Mouse (Mus musculus) lung, embryonic 14.5 days (tissue): Measurements from ENCODE around the gene Sema4c. TPM values are rescaled to one million over a fixed set of nuclear protein-coding genes. Genes with fewer than 3 reads are reported as not detected.
"Not testable (repeated sequence)": the region's sequence is repeated elsewhere in the genome, so short reads cannot be mapped to it uniquely, and the experiment has no call there.

Experiments used
- ATAC-seq: fragments of 200-750 bp; cut with Nextera tagmentation; 2 replicates; pipeline ENCODE4 v1.8.0; 2017; ENCODE audit warnings: mild to moderate bottlenecking, moderate TSS enrichment, moderate library complexity; ENCODE audit not compliant: insufficient read depth
- DNase-seq: peaks from one replicate; pipeline ENCODE4 v3.0.0-alpha.2; 2015
- H3K27ac ChIP-seq: fragments of 300-500 bp; sonication (generic); 2 replicates; pipeline ENCODE4 v1.5.1; 2014; ENCODE audit warnings: low read depth, mild to moderate bottlenecking, moderate library complexity
- H3K27me3 ChIP-seq: fragments of 300-500 bp; sonication (generic); 2 replicates; pipeline ENCODE4 v1.6.1; 2014; ENCODE audit warnings: low read length, control low read depth; ENCODE audit not compliant: insufficient read depth
- H3K36me3 ChIP-seq: fragments of 300-500 bp; sonication (generic); 2 replicates; pipeline ENCODE4 v1.6.1; 2014; ENCODE audit warnings: control low read depth; ENCODE audit not compliant: insufficient read depth
- H3K4me1 ChIP-seq: fragments of 300-500 bp; sonication (generic); 2 replicates; pipeline ENCODE4 v1.6.1; 2014; ENCODE audit warnings: antibody characterized with exemption, control low read depth; ENCODE audit not compliant: insufficient read depth
- H3K4me2 ChIP-seq: fragments of 300-500 bp; sonication (generic); 2 replicates; pipeline ENCODE4 v1.6.1; 2014; ENCODE audit warnings: mild to moderate bottlenecking
- H3K4me3 ChIP-seq: fragments of 300-500 bp; sonication (generic); 2 replicates; pipeline ENCODE4 v1.5.1; 2014; ENCODE audit warnings: low read depth, low read length
- H3K9ac ChIP-seq: fragments of 300-500 bp; sonication (generic); 2 replicates; pipeline ENCODE4 v1.6.1; 2014
- H3K9me3 ChIP-seq: fragments of 300-500 bp; sonication (generic); 2 replicates; pipeline ENCODE4 v1.6.1; 2016; ENCODE audit warnings: low read depth, low read length, control low read depth
- CTCF ChIP-seq: IDR thresholded peaks from 2 replicates; pipeline ENCODE4 v1.5.1; 2016; ENCODE audit warnings: antibody characterized with exemption, low read depth
- WGBS: fragments of 180-500 bp; shearing (Covaris S2); extraction: QIAGEN DNeasy Blood & Tissue Kit; methylation state at CpG from one replicate; pipeline ENCODE4 v1.1.7; 2014; 5-methylcytosine and 5-hydroxymethylcytosine counted together
- polyA plus RNA-seq: library from polyadenylated mRNA; unstranded; fragments of >200 nt; fragmentation: Nextera tagmentation; extraction: Ambion mirVana; gene quantifications from 2 replicates; pipeline ENCODE4 v1.2.1, GENCODE M21; 2014

The Sema4c gene
- polyA plus RNA-seq, 1 experiment from 2014 or later, result 2.2 TPM

DNA sequence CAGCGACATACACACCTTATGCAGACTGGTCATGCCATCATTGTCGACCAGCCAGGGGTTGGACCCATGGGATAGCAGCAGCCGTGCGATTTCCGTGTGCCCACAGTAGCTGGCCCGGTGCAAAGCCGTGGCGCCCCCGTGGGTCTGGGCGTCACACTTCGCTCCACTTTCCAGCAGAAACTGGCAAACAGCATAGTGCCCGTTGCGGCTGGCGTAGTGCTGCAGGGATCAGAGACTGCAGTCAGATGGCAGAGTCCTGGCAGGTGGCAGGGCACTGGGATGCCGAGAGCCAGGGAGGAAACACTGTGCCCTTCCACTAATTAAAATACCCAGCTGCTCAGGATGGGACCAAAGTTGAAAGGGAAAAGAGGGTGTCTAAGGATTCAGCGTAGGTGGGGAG is 16.3 kb downstream of the Sema4c start:
- no peak overlapping the region for H3K4me3 ChIP-seq
- H3K9me3 ChIP-seq, result no peaks in the 10 kb centered on the region
- H3K9ac ChIP-seq, result no peak overlapping the region
- no peak for DNase-seq
- no peak overlapping the region for H3K27ac ChIP-seq
- TF ChIP-seq CTCF, result no peak
- WGBS, result 97% methylated on average over 16 of the region's 16 CpGs
- H3K36me3 ChIP-seq, result peaks cover 50% of the 10 kb centered on the region
- no peak overlapping the region for H3K4me2 ChIP-seq
- H3K4me1 ChIP-seq, result 0 out of 2 replicates have a peak, but pooled peaks cover 4% of the 10 kb centered on the region
- H3K27me3 ChIP-seq, result no peaks in the 10 kb centered on the region
- ATAC-seq, result no peak

DNA sequence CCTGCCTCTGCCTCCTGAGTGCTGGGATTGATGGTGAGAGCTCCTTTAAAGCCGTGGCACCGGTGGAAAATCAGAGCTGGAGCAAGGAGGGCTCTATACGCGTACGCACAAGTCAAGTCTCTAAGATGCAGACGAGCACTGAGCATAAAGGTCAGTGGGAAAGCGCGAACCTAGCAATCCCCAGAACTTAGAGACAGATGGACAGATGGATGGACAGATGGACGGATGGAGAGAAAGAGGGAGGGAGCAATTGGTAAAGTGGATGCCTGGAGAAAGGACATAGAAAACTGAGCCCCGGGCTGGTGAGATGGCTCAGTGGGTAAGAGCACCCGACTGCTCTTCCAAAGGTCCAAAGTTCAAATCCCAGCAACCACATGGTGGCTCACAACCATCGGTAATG is 17.3 kb downstream of the Sema4c start:
- Histone ChIP-seq H3K9me3 (no peaks in the 10 kb centered on the region), H3K27me3 (no peaks in the 10 kb centered on the region), H3K36me3 (peaks cover 54% of the 10 kb centered on the region), H3K9ac (no peak overlapping the region), H3K4me1 (no peaks in the 10 kb centered on the region), H3K4me3 (no peak overlapping the region), H3K4me2 (no peak overlapping the region), H3K27ac (no peak overlapping the region)
- 90% methylated on average over 12 of the region's 12 CpGs for WGBS
- no peak for TF ChIP-seq CTCF
- DNase-seq (no peak), ATAC-seq (no peak)

DNA sequence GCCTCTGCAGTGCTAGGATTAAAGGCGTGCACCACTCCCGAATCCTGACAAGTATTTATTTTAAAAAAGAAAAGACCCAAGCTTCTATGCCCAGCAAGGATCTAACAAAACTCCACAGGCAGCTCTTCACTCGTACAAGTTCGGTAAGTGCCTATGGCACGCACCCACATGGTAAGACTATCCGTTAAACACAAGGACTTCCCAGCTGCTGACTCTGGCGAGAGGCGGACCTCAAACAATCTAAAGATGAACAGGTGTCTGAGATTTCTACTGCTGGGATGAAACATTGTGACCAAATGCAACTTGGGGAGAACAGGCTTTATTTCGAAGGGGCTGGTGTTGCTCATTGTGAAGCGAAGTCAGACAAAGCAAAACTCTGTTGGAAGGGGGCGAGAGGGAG is 18.0 kb downstream of the Sema4c start:
- ATAC-seq (no peak), DNase-seq (no peak)
- peaks cover 54% of the 10 kb centered on the region for H3K36me3 ChIP-seq
- H3K27ac ChIP-seq, result no peak overlapping the region
- H3K4me1 ChIP-seq, result no peaks in the 10 kb centered on the region
- no peak overlapping the region for H3K4me2 ChIP-seq
- no peak overlapping the region for H3K9ac ChIP-seq
- H3K4me3 ChIP-seq, result no peak overlapping the region
- no peaks in the 10 kb centered on the region for H3K9me3 ChIP-seq
- 87% methylated on average over 11 of the region's 11 CpGs for WGBS
- H3K27me3 ChIP-seq, result no peaks in the 10 kb centered on the region
- TF ChIP-seq CTCF, result no peak

DNA sequence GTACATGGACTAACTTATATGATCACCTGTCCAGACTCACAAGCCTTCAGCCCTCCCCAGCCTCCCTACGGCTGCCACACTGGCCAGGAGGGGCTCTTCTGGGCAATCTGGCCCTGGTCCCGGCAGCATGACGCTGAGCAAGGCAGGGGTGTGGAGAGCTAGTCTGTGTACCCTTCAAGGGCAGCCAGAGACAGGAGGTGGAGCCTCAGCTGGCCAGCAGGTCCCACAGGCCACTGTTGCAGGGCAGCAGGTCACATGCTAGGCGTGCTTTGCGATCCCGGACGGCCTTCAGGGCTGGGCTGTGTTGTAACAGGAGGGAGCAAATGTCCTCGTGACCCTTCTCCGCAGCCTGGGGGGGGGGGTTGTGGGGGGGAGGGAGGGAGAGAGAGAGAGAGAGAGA is 19.0 kb downstream of the Sema4c start, which contains the start of gene Gm42417:
TSS of gene Gm42417 (minus strand) at position 244 of the 400 bp plus-strand sequence.
- H3K9me3 ChIP-seq, result no peaks in the 10 kb centered on the region
- DNase-seq (no peak), ATAC-seq (no peak)
- no peak for TF ChIP-seq CTCF
- H3K4me3 ChIP-seq, result no peak within 1 kb of the TSS
- no peaks in the 10 kb centered on the region for H3K4me1 ChIP-seq
- no peak within 1 kb of the TSS for H3K4me2 ChIP-seq
- H3K27me3 ChIP-seq, result no peaks in the 10 kb centered on the region
- no peak within 1 kb of the TSS for H3K9ac ChIP-seq
- peaks cover 54% of the 10 kb centered on the region for H3K36me3 ChIP-seq
- 27% methylated on average over 9 of the region's 9 CpGs for WGBS
- H3K27ac ChIP-seq, result no peak within 1 kb of the TSS

DNA sequence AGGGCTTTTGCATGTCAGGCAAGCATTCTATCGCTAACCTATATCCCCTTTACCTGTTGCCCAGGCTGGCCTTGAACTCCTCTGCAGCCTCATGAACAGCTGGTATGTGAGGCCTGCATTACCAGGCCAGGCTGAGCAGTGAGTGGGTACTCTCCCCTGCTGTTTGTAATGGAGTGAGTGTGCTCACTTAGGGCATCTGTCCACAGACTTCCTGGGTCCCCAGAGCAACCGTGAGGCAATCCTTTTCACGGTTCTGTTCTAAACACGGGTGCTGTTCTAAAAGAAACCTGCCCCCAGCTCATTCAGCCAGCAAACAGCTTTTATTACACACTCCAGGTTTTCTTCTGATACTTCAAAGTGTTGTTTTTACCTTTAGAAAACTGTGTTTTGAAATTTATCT is 19.4 kb downstream of the Sema4c start:
- Histone ChIP-seq H3K4me3 (no peak overlapping the region), H3K4me2 (no peak overlapping the region), H3K4me1 (no peaks in the 10 kb centered on the region), H3K9me3 (no peaks in the 10 kb centered on the region), H3K9ac (no peak overlapping the region), H3K36me3 (peaks cover 54% of the 10 kb centered on the region), H3K27ac (no peak overlapping the region), H3K27me3 (no peaks in the 10 kb centered on the region)
- TF ChIP-seq CTCF, result no peak
- DNase-seq (no peak), ATAC-seq (no peak)
- WGBS, result 75% methylated on average over 4 of the region's 4 CpGs

DNA sequence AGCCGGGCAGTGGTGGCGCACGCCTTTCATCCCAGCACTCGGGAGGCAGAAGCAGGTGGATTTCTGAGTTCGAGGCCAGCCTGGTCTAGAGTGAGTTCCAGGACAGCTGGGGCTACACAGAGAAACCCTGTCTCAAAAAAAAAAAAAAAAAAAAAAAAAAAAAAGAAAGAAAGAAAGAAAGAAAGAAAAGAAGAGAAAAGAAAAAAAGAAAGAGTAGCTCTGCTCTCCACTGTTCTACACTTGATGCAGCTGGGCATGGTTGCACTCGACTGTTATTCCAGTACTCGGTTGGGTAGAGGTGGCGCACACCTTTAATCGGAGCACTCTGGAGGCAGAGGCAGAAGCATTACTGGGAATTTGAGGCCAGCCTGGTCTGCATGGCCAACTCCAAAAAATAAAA is 21.4 kb downstream of the Sema4c start, which contains the start of gene Ankrd23:
TSS of gene Ankrd23 (minus strand) at position 101 of the 400 bp plus-strand sequence.
- H3K9ac ChIP-seq, H3K4me2 ChIP-seq, H3K4me1 ChIP-seq, H3K27me3 ChIP-seq, H3K27ac ChIP-seq, ATAC-seq, H3K9me3 ChIP-seq, DNase-seq, H3K4me3 ChIP-seq: not testable (repeated sequence)
- peaks cover 45% of the 10 kb centered on the region for H3K36me3 ChIP-seq
- WGBS, result 91% methylated on average over 9 of the region's 9 CpGs

DNA sequence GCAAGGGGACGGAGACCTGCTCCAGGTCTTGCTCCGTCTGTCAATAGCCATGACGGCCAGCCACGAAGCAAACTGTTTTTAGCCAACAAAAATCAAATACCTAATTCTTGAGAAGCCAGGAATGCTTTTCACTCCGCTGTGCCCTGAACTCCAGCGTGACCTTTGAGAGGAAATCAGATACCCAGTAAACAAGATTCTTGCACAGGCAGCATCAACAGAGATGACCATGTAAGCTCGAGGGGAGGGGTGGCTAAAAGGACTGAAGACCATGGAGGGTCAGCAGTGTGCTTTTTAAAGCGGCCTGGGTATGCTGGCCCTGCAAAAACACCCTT is 21.8 kb downstream of the Sema4c start:
- H3K9ac ChIP-seq, result no peak overlapping the region
- no peaks in the 10 kb centered on the region for H3K27me3 ChIP-seq
- ATAC-seq, result no peak
- H3K9me3 ChIP-seq, result no peaks in the 10 kb centered on the region
- no peak for DNase-seq
- H3K4me2 ChIP-seq, result no peak overlapping the region
- peaks cover 41% of the 10 kb centered on the region; the same call in 1 of the 2 replicates for H3K36me3 ChIP-seq
- TF ChIP-seq CTCF, result no peak
- no peak overlapping the region for H3K4me3 ChIP-seq
- no peak overlapping the region for H3K27ac ChIP-seq
- 47% methylated on average over 8 of the region's 8 CpGs for WGBS
- no peaks in the 10 kb centered on the region for H3K4me1 ChIP-seq
